Mouse (Mus musculus): Measurements from ENCODE around the gene Dchs1. TPM values are rescaled to one million over a fixed set of nuclear protein-coding genes. Genes with fewer than 3 reads are reported as not detected.
A peak's percentile ranks its signal among the peaks of the same experiment; 100 is the strongest.
"Not testable (repeated sequence)": the region's sequence is repeated elsewhere in the genome, so short reads cannot be mapped to it uniquely, and the experiment has no call there.

Dchs1 gene
- polyA plus RNA-seq, 1 experiment from 2014 or later, result 20.8 TPM

- H3K27ac ChIP-seq (ENCODE audit: low read depth, low read length), result peak within 1 kb of the TSS; percentile 72
- WGBS, result under 1% methylated on average over 54 of the region's 62 CpGs
- H3K4me3 ChIP-seq (ENCODE audit: low read depth, low read length), result peak within 1 kb of the TSS; percentile 64
- H3K4me2 ChIP-seq (ENCODE audit: low read depth, low read length), result peak within 1 kb of the TSS; percentile 92
- peak within 1 kb of the TSS; percentile 84 for H3K9ac ChIP-seq (replicated peaks; ENCODE audit: low read depth, low read length)
- no peaks in the 10 kb centered on the region for H3K9me3 ChIP-seq (ENCODE audit: control insufficient read depth, low read length)
- no peaks in the 10 kb centered on the region for H3K27me3 ChIP-seq (ENCODE audit: control insufficient read depth, insufficient read depth, low read length)
- peaks cover 11% of the 10 kb centered on the region for H3K4me1 ChIP-seq (ENCODE audit: control insufficient read depth, insufficient read depth, low read length)
- H3K36me3 ChIP-seq (ENCODE audit: control insufficient read depth, insufficient read depth, low read length), result peaks cover 23% of the 10 kb centered on the region
- peak; percentile 97 for ATAC-seq (ENCODE audit: low read depth)
Observed at GRCm38 (mm10) chr7:105736264-105736901, 51.1 kb downstream of the Dchs1 start, which contains the start of gene Ilk. Ilk (plus strand) TSS chr7:105736592.

DNA sequence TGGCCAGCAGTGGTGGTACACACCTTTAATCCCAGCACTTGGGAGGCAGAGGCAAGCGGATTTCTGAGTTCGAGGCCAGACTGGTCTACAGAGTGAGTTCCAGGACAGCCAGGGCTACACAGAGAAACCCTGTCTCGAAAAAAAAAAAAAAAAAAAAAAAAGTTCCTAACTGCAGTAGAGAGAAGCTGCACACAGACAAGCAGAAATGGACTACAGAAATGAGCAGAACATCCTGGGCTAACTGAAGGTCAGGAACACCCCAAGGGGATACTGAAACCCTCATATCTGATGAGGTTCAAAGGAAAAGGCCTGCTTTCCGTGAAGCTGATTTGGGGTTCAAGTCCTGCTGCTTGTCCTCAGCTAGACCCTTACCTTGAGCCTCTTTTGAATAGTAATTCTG is 52.0 kb downstream of the Dchs1 start:
- peak overlapping the region; percentile 64 for H3K4me3 ChIP-seq (ENCODE audit: low read depth, low read length)
- peak overlapping the region; percentile 84 for H3K9ac ChIP-seq (replicated peaks; ENCODE audit: low read depth, low read length)
- peak overlapping the region; percentile 92 for H3K4me2 ChIP-seq (ENCODE audit: low read depth, low read length)
- peaks cover 18% of the 10 kb centered on the region for H3K36me3 ChIP-seq (ENCODE audit: control insufficient read depth, insufficient read depth, low read length)
- ATAC-seq (ENCODE audit: low read depth); H3K9me3 ChIP-seq (ENCODE audit: control insufficient read depth, low read length); H3K27me3 ChIP-seq (ENCODE audit: control insufficient read depth, insufficient read depth, low read length); H3K27ac ChIP-seq (ENCODE audit: low read depth, low read length): not testable (repeated sequence)
- WGBS, result 53% methylated on average over 4 of the region's 4 CpGs
- peaks cover 11% of the 10 kb centered on the region for H3K4me1 ChIP-seq (ENCODE audit: control insufficient read depth, insufficient read depth, low read length)

GRCm38 (mm10) chr7:105734826-105735225 is 52.6 kb downstream of the Dchs1 start:
- H3K4me1 ChIP-seq (ENCODE audit: control insufficient read depth, insufficient read depth, low read length), result peaks cover 11% of the 10 kb centered on the region

GRCm38 (mm10) chr7:105733836-105734235 is 53.6 kb downstream of the Dchs1 start:
- Histone ChIP-seq H3K36me3 (ENCODE audit: control insufficient read depth, insufficient read depth, low read length) (peaks cover 17% of the 10 kb centered on the region), H3K4me3 (ENCODE audit: low read depth, low read length) (no peak overlapping the region), H3K27me3 (ENCODE audit: control insufficient read depth, insufficient read depth, low read length) (no peaks in the 10 kb centered on the region), H3K9me3 (ENCODE audit: control insufficient read depth, low read length) (no peaks in the 10 kb centered on the region), H3K9ac (replicated peaks; ENCODE audit: low read depth, low read length) (no peak overlapping the region), H3K4me1 (ENCODE audit: control insufficient read depth, insufficient read depth, low read length) (peaks cover 11% of the 10 kb centered on the region), H3K27ac (ENCODE audit: low read depth, low read length) (no peak overlapping the region), H3K4me2 (ENCODE audit: low read depth, low read length) (no peak overlapping the region)
- 98% methylated on average over 11 of the region's 11 CpGs for whole genome bisulfite sequencing
- no peak for ATAC-seq (ENCODE audit: low read depth)

More at GRCm38 (mm10) chr7:105734826-105735225, 52.6 kb downstream of the Dchs1 start:
- Histone ChIP-seq H3K4me3 (ENCODE audit: low read depth, low read length) (no peak overlapping the region), H3K9me3 (ENCODE audit: control insufficient read depth, low read length) (no peaks in the 10 kb centered on the region), H3K27me3 (ENCODE audit: control insufficient read depth, insufficient read depth, low read length) (no peaks in the 10 kb centered on the region), H3K36me3 (ENCODE audit: control insufficient read depth, insufficient read depth, low read length) (peaks cover 15% of the 10 kb centered on the region), H3K27ac (ENCODE audit: low read depth, low read length) (no peak overlapping the region), H3K9ac (replicated peaks; ENCODE audit: low read depth, low read length) (no peak overlapping the region), H3K4me2 (ENCODE audit: low read depth, low read length) (no peak overlapping the region)
- ATAC-seq (ENCODE audit: low read depth), result no peak
- WGBS, result 91% methylated on average over 8 of the region's 8 CpGs

- Histone ChIP-seq H3K9ac (replicated peaks; ENCODE audit: low read depth, low read length) (no peak overlapping the region), H3K4me3 (ENCODE audit: low read depth, low read length) (no peak overlapping the region), H3K36me3 (ENCODE audit: control insufficient read depth, insufficient read depth, low read length) (peaks cover 18% of the 10 kb centered on the region), H3K27me3 (ENCODE audit: control insufficient read depth, insufficient read depth, low read length) (no peaks in the 10 kb centered on the region), H3K4me2 (ENCODE audit: low read depth, low read length) (no peak overlapping the region), H3K9me3 (ENCODE audit: control insufficient read depth, low read length) (no peaks in the 10 kb centered on the region), H3K4me1 (ENCODE audit: control insufficient read depth, insufficient read depth, low read length) (no peaks in the 10 kb centered on the region), H3K27ac (ENCODE audit: low read depth, low read length) (no peak overlapping the region)
- 66% methylated on average over 6 of the region's 6 CpGs for WGBS
- ATAC-seq (ENCODE audit: low read depth), result no peak
Observed at GRCm38 (mm10) chr7:105728701-105729428, 58.6 kb downstream of the Dchs1 start.

GRCm38 (mm10) chr7:105726980-105727325 is 60.5 kb downstream of the Dchs1 start:
- Histone ChIP-seq H3K4me2 (ENCODE audit: low read depth, low read length) (no peak overlapping the region), H3K36me3 (ENCODE audit: control insufficient read depth, insufficient read depth, low read length) (0 out of 2 replicates have a peak, but pooled peaks cover 6% of the 10 kb centered on the region), H3K4me3 (ENCODE audit: low read depth, low read length) (no peak overlapping the region), H3K4me1 (ENCODE audit: control insufficient read depth, insufficient read depth, low read length) (no peaks in the 10 kb centered on the region), H3K27ac (ENCODE audit: low read depth, low read length) (no peak overlapping the region), H3K27me3 (ENCODE audit: control insufficient read depth, insufficient read depth, low read length) (no peaks in the 10 kb centered on the region), H3K9ac (replicated peaks; ENCODE audit: low read depth, low read length) (no peak overlapping the region), H3K9me3 (ENCODE audit: control insufficient read depth, low read length) (no peaks in the 10 kb centered on the region)
- 97% methylated on average over 4 of the region's 4 CpGs for WGBS
- no peak for ATAC-seq (ENCODE audit: low read depth)

GRCm38 (mm10) chr7:105726144-105726979 is 61.1 kb downstream of the Dchs1 start:
- Histone ChIP-seq H3K4me2 (ENCODE audit: low read depth, low read length) (no peak overlapping the region), H3K36me3 (ENCODE audit: control insufficient read depth, insufficient read depth, low read length) (0 out of 2 replicates have a peak, but pooled peaks cover 3% of the 10 kb centered on the region), H3K4me1 (ENCODE audit: control insufficient read depth, insufficient read depth, low read length) (no peaks in the 10 kb centered on the region), H3K4me3 (ENCODE audit: low read depth, low read length) (no peak overlapping the region), H3K9ac (replicated peaks; ENCODE audit: low read depth, low read length) (no peak overlapping the region), H3K9me3 (ENCODE audit: control insufficient read depth, low read length) (no peaks in the 10 kb centered on the region), H3K27me3 (ENCODE audit: control insufficient read depth, insufficient read depth, low read length) (no peaks in the 10 kb centered on the region), H3K27ac (ENCODE audit: low read depth, low read length) (no peak overlapping the region)
- WGBS, result 89% methylated on average over 4 of the region's 4 CpGs
- peak; percentile 92 for ATAC-seq (ENCODE audit: low read depth)

GRCm38 (mm10) chr7:105721916-105722315 is 65.5 kb downstream of the Dchs1 start:
- Histone ChIP-seq H3K4me2 (ENCODE audit: low read depth, low read length) (no peak overlapping the region), H3K27ac (ENCODE audit: low read depth, low read length) (no peak overlapping the region), H3K9ac (replicated peaks; ENCODE audit: low read depth, low read length) (no peak overlapping the region), H3K9me3 (ENCODE audit: control insufficient read depth, low read length) (no peaks in the 10 kb centered on the region), H3K4me1 (ENCODE audit: control insufficient read depth, insufficient read depth, low read length) (no peaks in the 10 kb centered on the region), H3K4me3 (ENCODE audit: low read depth, low read length) (no peak overlapping the region), H3K36me3 (ENCODE audit: control insufficient read depth, insufficient read depth, low read length) (no peaks in the 10 kb centered on the region), H3K27me3 (ENCODE audit: control insufficient read depth, insufficient read depth, low read length) (no peaks in the 10 kb centered on the region)
- ATAC-seq (ENCODE audit: low read depth), result no peak
- 84% methylated on average over 2 of the region's 2 CpGs for WGBS
